Mouse (Mus musculus) bone marrow macrophage, adult 2 months (primary cell): Measurements from ENCODE around the gene Bud23. TPM values are rescaled to one million over a fixed set of nuclear protein-coding genes. Genes with fewer than 3 reads are reported as not detected.

ENCODE experiments used
- H3K27ac ChIP-seq: 2 replicates; pipeline ENCODE4 v1.5.1; 2012; ENCODE audit warnings: low read depth, low read length; ENCODE audit not compliant: insufficient read depth
- H3K4me1 ChIP-seq: 2 replicates; pipeline ENCODE4 v1.6.1; 2012; ENCODE audit warnings: low read length; ENCODE audit not compliant: control insufficient read depth, insufficient read depth
- H3K4me3 ChIP-seq: 2 replicates; pipeline ENCODE4 v1.5.1; 2012; ENCODE audit warnings: mild to moderate bottlenecking, low read length, moderate library complexity; ENCODE audit not compliant: insufficient read depth
- CTCF ChIP-seq: IDR thresholded peaks from 2 replicates; pipeline ENCODE4 v1.5.1; 2012; ENCODE audit warnings: low read depth, mild to moderate bottlenecking, low read length, moderate library complexity
- POLR2A ChIP-seq: IDR thresholded peaks from 2 replicates; pipeline ENCODE4 v1.6.1; 2012; ENCODE audit warnings: mild to moderate bottlenecking, low read depth, low read length, borderline replicate concordance
- polyA plus RNA-seq: library from polyadenylated mRNA; stranded (reverse); fragments of >200 nt; gene quantifications from 2 replicates; pipeline ENCODE4 v1.2.4, GENCODE M21; 2012; ENCODE audit not compliant: missing spikeins, insufficient read depth, insufficient read length

Bud23 gene
- polyA plus RNA-seq, 1 experiment: 45.0 TPM

GRCm38 (mm10) chr5:135023344-135024173 is 41.2 kb downstream of the Bud23 start, which contains the start of gene Stx1a:
Stx1a (plus strand) TSS chr5:135023482.
- no peak for TF ChIP-seq POLR2A
- TF ChIP-seq CTCF: no peak
- peak within 1 kb of the TSS; percentile 70 for H3K4me3 ChIP-seq
- H3K4me1 ChIP-seq: peaks cover 11% of the 10 kb centered on the region
- H3K27ac ChIP-seq: no peak within 1 kb of the TSS

GRCm38 (mm10) chr5:135021814-135022213 is 42.9 kb downstream of the Bud23 start:
- H3K27ac ChIP-seq: no peak overlapping the region
- TF ChIP-seq CTCF (no peak), POLR2A (no peak)
- peaks cover 8% of the 10 kb centered on the region; the same call in 1 of the 2 replicates for H3K4me1 ChIP-seq
- H3K4me3 ChIP-seq: no peak overlapping the region

GRCm38 (mm10) chr5:135016224-135016759 is 48.5 kb downstream of the Bud23 start:
- TF ChIP-seq CTCF: no peak
- TF ChIP-seq POLR2A: no peak
- Histone ChIP-seq H3K27ac (no peak overlapping the region), H3K4me1 (no peaks in the 10 kb centered on the region), H3K4me3 (no peak overlapping the region)

- peaks cover 6% of the 10 kb centered on the region for H3K4me1 ChIP-seq
- no peak overlapping the region for H3K4me3 ChIP-seq
- TF ChIP-seq POLR2A: no peak
- TF ChIP-seq CTCF: peak; percentile 97
- H3K27ac ChIP-seq: no peak overlapping the region
Measured at GRCm38 (mm10) chr5:135015497-135015896, 49.3 kb downstream of the Bud23 start.

GRCm38 (mm10) chr5:135012671-135013441 is 51.9 kb downstream of the Bud23 start:
- Histone ChIP-seq H3K27ac (no peak overlapping the region), H3K4me3 (no peak overlapping the region), H3K4me1 (peaks cover 9% of the 10 kb centered on the region)
- peak; percentile 82 for TF ChIP-seq CTCF
- TF ChIP-seq POLR2A: no peak

GRCm38 (mm10) chr5:135011809-135012613 is 52.7 kb downstream of the Bud23 start:
- no peak for TF ChIP-seq POLR2A
- no peak for TF ChIP-seq CTCF
- Histone ChIP-seq H3K4me1 (peaks cover 9% of the 10 kb centered on the region), H3K4me3 (no peak overlapping the region), H3K27ac (no peak overlapping the region)

- TF ChIP-seq CTCF (no peak), POLR2A (no peak)
- peak overlapping the region; percentile 79 for H3K4me3 ChIP-seq
- peak overlapping the region; percentile 1; the same call in 1 of the 2 replicates for H3K27ac ChIP-seq
- peaks cover 9% of the 10 kb centered on the region for H3K4me1 ChIP-seq
Measured at GRCm38 (mm10) chr5:135010841-135011743, 53.7 kb downstream of the Bud23 start.

GRCm38 (mm10) chr5:135010320-135010709 is 54.4 kb downstream of the Bud23 start:
- peak overlapping the region; percentile 90 for H3K27ac ChIP-seq
- peak overlapping the region; percentile 79 for H3K4me3 ChIP-seq
- TF ChIP-seq CTCF: no peak
- no peak for TF ChIP-seq POLR2A
- peaks cover 9% of the 10 kb centered on the region for H3K4me1 ChIP-seq
